Mouse (Mus musculus): ENCODE results near the gene Itpripl2.

Itpripl2 gene

DNA sequence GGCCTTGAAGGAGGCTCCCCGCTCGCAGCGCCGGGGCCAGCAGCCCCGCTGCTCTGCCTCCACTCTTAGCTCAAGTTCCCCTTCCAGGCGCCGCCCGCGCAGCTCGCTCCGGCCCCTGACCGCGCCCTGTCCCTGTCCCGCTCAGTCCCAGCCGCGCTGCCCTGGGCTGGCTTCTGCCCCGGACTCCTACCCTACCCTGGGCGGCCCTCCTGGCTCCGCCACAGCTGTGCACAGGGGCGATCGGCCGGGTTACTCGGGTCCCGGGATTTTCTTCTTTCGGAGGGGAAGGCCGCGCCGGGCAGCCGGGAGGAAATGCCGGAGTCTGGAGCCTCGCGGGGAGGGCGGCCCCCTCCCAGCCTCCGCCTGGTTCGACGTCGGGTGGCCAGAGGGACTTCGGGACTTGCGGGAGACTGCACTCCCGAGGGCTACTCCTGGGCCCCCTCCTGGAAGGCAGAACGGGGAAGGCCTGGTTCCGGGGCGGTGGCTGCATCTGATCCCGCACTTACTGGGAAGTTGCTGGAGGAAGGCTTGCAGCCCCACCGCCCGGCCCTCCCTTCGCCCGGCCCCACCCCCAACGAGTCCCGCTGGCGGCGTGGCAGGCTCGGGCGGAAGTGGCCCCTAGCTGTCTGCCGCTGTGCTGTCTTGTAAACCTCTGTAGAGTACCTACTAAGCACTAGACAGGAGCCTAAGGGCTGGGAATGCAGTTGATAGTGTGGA, at the start of gene Itpripl2:
Gene Itpripl2, minus strand, starts transcription at position 545 of the 717 bp plus-strand sequence.
- in situ Hi-C loops (cut with MseI, MboI), result no loop called here

DNA sequence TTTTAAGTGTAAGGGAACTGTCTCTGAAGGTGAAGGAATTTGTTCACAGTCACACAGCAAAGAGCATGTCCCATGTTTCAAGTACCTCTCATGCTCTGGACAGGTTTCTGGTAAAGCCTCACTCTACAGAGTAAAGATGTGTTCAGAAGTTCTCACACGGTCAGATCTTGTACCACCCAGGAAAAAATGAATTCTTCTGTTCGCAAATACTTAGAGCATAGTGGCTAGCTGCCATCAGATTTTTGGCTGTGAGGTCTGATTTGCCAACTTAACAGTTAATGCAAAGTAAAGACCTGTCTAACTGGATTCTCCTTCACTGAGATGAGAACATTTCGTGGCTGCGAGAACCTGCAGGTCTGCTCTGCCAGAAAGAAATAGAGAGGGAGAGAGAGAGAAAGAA, 43.3 kb upstream of the Itpripl2 start:
- in situ Hi-C loops (cut with MseI, MboI), result no loop called here

DNA sequence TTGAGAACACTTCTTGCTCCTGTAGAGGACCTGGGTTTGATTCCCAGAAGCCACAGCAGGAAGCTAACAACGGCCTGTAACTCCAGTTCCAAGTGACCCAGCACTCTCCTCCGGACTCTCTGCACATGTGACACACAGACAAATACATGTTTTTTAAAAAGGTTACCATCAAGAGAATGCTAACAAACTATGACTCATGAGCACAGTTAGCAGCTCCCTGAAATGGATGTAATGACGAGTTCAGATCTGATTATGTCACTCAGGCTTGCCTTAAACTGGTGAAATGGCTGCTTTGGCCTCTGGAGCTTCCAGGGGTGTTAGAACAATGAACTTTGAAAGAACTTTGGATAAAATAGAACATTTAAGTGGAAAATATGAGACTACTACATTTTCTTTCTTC, 42.6 kb upstream of the Itpripl2 start:
- in situ Hi-C loops (cut with MseI, MboI), result no loop called here

DNA sequence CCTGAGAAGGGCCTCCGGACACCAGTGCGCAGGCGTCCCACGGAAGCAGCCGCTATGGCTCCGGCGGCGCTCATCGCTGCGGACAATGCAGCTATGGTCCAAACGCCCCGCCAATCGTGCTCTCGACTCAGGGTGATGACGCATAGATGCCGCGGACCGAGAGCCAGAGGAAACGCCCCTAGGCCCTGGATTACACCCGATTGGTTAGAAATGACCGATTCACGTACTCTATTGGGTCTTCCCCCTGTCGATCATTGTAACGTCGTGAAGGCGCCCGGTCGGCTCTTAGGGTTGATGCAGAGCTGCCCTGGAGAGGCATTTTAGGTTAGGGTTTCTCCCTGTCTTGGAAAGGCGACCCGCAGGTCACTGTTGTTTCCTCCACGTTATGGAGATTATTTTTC, 41.4 kb upstream of the Itpripl2 start, which contains the start of gene Coq7:
Gene Coq7, minus strand, starts transcription at position 179 of the 401 bp plus-strand sequence.
- in situ Hi-C loops (cut with MseI, MboI), result no loop called here

DNA sequence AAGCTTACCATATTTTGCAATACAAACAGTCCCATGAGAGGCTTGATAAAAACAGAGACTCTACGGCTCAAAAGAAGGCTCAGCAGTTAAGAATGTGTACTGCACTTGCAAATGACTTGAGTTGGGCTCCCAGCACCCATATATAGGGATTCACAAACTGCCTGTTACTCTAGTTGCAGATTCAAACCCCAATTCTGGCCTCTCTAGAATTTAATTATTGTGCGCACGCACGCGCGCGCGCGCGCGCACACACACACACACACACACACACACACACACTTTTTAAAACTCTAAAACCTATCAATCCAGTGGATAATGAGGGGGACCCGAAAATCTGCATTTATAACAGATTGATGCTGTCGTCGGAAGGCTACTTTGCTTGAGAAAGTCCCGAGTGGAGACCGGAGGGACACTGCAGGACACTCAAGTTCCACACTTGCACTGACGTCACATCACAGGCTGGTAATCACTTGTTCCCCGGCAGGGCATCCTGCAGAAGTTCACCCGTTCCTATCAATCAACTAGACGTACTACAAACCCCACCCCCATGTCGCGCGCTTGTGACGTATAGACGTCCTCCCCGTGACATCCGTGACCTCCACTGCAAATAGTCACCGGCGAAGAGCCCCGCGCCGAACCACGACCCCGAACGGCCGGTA, 40.9 kb upstream of the Itpripl2 start:
- in situ Hi-C loops (cut with MseI, MboI), result no loop called here

DNA sequence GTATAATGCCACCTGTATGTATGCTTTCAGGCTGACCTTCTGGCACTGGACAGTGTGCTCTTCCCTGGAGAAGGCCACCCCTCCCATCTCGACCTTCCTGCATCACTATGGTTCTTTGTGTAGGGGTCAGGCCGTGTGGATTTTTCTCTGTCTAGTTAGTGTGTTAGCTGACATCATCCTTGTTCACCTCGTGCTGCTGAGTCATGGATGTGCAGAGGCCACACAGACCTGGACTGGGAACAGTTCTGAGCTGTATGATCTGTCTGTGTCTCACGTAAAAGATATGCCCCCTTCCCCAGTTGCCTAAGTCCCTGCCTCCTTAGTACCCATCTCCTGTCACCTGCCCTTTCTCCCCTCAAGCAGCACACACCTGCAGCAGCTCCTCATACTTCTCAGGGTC, 35.2 kb upstream of the Itpripl2 start:
- in situ Hi-C loops (cut with MseI, MboI), result loop anchor here in 1 of 2 experiments (10.0 kb wide), 1 partner anchor 222 kb away; no protein-coding TSS in a partner anchor

DNA sequence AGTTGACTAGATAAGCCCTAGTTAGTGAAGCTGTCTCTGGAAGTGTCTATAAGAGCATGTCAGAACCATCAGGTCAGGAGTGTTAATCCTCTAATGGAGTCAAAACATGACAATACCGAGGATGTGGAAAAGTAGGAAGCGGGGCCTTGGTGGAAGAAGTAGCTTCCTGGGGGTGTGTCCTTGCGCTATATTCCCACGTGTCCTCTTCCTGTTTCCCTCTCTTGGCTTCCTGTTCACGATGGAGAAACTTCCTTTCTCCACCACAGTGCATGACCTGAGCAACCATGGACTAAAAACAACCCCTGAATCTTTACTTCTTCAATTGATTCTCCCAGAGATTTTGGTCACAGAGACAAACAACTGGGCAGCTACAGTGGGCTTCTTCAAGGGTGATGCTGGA, 30.3 kb upstream of the Itpripl2 start:
- in situ Hi-C loops (cut with MseI, MboI), result loop anchor here in 1 of 2 experiments (10.0 kb wide), 1 partner anchor 217 kb away; no protein-coding TSS in a partner anchor

DNA sequence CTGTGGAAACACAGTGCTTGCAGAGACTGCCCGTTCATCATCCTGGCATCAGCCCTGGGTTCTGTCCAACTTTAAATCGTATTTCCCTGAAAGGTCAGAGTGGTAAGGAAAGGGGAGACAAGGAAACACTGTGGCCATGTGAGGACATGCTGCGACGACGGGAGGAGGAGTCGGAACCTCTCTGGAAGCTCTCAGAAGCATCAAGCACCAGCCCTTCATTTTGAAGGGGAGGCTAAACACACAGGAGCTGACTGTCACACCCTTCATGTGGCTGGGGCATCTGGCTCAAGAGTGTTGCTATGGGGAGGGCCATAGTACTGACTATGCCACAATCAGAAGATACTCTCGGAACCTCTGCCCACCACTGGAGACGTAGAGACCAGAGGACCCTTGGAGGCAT, 27.9 kb upstream of the Itpripl2 start:
- in situ Hi-C loops (cut with MseI, MboI), result loop anchor here in 1 of 2 experiments (10.0 kb wide), 1 partner anchor 215 kb away; no protein-coding TSS in a partner anchor

DNA sequence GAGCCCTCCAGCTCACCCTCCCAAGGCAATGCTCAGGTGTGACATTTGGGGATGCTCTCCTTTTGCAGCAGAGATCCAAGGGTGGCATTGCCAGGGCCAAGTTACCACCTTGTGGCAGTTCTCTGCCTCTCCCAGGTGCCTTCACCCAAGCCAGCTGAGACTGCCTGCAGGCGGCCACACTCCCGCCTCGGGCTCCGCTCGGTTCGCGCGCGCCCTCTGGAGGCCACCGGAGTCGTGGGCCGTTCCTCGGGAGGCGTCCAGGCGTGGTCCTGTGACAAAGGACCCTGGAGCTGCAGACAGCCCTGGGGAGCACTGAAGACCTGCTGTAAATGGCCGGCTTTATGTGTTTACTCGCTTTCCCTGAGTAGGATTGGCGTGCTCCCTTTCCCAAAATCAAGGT, 26.9 kb upstream of the Itpripl2 start:
- in situ Hi-C loops (cut with MseI, MboI), result no loop called here

DNA sequence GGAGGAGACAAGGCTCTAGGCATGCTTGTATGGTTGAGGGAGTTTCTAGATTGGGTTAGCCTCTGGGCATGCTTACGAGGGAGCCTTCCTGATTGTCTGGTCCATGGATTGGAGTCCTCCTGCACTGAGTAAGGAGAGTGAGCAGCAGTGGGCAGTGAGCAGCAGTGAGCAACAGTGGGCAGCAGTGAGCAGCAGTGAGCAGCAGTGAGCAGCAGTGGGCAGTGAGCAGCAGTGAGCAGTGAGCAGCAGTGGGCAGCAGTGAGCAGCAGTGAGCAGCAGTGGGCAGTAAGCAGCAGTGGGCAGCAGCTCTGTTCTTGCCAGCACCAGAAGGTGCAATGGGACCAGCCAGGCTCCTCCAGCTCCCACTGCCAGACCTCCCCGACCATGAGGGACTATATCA, 26.0 kb upstream of the Itpripl2 start:
- in situ Hi-C loops (cut with MseI, MboI), result no loop called here

DNA sequence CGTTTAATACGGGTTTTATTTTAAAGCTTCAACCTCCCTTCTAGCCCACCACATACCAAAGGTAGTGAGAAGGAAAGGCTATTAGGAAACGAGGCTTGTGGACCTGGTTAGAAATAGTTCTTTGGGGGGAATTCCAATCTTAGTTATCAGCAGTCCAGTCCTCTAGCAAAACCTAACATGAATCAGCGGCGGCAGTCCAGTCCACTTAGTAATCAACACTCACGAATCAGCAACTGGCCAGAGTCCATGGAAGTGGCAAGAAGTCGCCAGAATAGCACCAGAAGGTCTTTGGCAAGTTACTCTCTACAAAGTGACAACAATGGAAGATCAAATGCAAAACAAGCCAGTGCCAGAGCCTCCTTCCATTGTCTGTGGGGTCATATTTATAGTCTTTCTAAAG, 16.8 kb upstream of the Itpripl2 start:
- in situ Hi-C loops (cut with MseI, MboI), result no loop called here

DNA sequence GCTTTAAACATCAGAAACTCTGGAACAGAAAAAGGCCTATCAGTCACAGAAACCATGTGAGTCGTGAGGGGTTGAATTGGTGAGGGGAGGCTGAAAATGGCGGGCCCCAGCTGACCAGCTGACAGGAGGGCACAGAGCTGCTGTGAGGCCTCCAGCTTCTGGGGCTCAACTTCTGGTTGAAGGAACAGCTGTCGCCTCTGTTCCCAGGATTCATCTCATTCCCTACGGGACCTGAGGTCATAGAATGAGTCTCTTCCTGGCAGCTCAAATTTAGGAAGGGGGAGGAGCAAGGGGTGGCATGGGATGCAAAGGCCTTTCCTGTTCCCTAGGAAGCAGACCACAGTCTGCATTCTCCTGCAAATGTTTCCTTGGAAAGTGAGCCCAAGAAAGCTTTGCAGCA, 12.1 kb upstream of the Itpripl2 start:
- in situ Hi-C loops (cut with MseI, MboI), result no loop called here

DNA sequence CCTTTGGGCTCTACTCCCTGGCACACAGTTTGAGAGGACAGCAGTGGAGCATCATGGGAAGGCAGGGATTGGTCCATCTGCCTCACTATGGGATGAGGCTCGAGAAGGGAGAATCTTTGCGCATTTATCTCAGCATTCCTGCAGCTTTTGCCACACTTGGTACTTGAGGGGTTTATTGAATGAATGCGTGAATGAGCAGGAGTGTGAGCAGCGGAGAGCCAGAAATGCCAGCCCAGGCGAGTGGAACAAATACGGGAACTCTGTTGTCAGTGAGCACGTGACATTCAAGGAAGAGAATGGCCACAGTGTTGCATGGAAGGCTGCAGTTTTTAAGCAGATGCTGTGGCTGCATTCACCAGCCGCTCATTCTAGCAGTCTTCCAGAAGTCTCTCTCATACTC, 10.6 kb upstream of the Itpripl2 start:
- in situ Hi-C loops (cut with MseI, MboI), result no loop called here

DNA sequence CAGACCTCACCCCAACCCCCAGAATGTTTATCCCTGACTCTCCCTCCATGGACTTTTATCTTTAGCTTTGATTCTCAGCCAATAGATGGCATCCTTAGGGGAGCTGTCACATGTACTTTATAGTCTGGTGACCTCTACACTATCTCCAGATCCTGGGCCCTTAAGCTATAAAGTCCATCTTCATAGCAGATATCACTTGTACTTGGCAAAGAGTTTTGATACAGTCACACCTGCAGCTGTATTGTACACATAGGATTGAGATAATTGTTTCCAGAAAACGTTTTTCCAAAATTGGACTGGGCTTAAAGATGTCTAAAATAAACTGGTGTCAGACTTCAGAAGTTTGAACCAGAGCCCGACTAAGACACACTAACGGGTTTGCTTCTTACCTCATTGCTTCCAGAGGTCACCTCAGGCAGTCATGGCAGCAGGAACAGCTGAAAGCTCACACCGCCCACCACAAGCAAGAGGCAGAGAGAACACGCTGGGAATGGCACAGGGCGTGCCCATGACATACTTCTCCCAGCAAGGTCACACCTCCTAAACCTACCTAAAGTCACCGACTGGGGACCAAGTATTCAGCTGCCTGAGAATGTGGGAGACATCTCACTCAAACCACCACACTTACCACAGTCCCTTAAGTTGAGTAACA, 8.1 kb upstream of the Itpripl2 start:
- in situ Hi-C loops (cut with MseI, MboI), result no loop called here

DNA sequence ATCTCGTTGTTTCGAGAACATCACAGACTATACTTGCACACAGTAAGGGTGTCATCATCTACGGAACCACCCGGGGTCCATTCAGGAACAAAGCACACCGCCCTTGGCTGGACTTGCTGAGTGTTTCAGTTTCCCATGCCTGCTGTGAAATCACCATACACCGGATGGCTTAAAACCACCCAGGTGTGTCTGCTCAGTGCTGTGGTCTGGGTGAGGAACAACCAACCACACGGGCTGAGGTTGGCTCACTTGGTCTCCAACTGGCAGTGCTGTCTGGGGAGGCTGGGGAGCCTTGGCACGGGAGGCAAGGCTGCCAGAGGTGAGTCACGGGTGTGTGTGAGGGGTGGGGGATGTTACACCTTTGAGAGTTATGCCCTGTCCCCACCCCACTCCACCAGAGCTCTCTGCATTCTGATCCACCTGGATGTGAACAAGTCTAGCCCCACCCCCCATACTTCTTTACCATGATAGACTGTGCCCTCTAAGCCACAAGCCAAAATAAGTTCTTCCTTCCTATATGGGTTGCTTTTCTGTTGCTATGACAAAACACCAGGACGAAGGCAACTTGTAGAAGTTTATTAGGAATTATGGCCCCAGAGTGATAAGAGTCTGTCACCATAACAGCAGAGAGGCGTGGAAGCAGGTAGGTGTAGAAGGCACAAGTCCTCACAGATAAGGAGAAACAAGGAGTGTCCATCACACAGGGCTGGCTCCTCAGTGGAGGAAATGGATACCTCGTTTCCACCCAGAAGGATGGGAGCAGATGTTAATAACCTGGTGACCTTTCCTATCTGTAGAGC, 7.4 kb upstream of the Itpripl2 start:
- in situ Hi-C loops (cut with MseI, MboI), result no loop called here

DNA sequence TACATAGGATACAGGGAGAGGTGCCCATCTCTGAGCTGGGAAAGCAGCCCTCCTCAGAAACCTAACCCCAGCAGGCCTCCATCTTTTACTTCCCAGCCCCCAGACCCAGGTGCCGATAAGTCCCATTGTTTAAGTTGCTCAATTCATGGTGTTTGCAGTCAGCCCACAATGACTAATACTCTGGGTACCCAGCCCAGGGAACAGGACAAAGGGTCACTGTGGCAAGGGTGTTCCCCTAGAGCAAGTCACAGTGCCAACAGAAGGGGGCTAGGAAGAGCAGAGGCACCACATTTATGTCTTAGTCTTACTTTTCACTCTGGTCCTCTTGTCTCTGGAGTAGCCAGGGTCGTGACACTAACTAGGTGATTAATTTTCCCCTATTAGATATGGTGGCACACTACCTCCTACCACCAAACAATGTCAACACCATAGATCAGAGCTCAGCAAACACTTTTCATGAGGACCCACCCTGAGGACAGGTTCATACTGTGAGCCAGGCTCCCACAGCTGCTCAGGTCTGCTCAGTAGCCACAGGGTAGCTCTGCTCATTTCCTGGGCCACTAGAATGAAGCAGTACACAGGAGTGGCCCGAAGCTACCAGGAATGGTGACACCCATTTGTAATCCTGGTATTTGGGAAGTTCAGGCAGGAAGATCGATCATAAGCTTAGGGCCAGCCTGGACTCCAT, 3.3 kb upstream of the Itpripl2 start:
- in situ Hi-C loops (cut with MseI, MboI), result no loop called here

DNA sequence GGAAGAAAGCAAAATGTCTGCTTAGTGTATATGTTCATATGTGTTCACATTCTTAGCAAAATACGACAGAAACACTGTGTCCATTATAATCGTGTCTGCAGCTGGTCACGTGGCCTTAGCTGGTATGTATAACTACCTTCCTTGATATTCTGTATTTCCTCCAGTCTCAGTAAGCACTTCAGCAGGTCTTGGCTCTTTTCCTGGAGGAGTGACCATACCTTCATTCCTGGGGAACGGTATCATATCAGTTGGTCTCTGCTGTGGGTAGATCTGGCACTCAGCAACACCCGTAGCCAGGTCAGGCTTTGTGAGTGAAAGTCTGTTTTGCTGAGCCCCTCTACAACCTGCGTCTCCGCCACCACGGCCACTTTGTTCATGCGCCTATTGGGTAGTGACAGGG, 2.1 kb upstream of the Itpripl2 start:
- in situ Hi-C loops (cut with MseI, MboI), result no loop called here

DNA sequence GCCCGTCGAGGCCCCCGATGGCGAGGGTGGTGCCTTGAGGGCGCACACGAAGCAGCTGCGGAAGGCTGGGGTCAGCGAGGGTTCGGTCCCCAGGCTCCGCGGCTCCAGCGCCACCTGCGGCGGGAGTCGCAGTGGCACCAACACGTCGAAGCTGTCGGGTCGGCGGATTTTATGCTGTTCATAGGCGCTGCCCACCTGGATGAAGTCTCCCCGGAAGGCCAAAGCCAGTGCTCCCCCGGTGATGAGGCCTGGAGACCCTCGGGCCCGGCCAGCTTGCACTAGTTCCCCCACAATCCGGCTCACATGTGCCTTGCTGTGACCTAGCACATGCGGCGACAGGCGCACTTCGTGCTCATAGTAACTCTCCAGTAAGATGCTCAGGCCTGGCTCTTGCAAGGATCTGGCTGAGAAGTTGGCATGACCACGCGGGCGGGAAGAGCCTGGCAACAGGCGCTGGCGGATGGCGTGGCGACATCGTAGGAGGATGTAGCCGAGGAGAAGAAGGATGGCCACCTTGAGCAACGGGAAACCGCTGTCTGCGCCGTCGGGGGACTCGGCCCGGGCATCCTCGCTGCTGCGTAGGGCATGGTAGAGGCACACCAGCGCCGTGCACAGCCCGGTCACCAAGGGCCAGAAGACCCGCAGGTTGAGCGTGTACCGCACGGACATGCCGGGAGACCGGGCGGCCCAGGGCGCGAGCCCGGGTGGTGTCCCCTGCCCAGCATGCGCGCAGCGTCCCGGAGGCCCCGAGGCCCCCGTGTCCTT, 927 bp downstream of the Itpripl2 start:
- in situ Hi-C loops (cut with MseI, MboI), result no loop called here

DNA sequence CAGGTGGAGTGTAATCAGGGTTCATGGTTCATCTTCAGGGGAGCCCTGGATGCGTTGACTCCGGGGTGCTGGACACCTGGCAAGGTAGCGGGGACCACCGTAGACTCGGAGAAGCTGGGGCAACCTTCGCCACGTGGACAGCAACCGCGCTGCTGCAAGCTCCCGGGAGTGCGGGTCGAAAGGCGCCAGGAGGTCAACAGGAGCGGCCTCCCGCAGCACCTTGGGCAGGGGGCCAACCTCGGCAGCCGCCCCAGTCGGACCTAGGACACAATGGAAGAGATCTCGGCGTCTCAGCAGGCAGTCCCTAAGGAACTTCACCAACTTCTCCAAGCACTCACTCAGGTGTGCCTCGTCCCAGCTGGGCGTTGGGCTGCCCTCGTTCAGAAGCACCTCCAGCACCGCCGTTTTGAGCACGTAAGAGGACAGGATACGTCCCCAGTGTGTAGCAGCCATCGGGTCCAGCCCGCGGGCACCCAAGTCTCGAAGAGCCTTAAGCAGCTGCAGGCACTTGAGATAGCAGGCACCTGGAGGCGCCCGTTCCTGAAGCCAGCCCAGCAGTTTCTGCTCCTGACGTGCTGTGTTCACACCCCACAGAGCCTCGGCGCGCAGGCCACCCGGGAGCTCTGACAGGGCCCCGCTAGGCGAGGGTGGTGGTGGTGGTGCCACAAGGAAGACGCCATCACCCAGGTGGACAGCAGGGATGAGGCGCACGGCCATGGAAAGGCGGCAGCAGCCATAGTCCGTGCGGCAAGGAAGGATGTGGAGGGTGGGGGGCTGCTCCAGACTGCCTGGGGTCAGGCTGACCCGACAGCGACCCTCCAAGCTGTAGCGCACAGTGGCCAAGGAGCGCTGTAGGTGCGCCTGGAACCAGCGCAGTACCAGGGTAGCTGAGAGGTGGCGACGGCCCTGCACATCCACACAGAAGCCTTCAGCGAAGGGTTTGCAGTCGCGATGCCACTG, 1.8 kb downstream of the Itpripl2 start:
- in situ Hi-C loops (cut with MseI, MboI), result no loop called here

Data from mouse trophoblast stem cell (cell line).